Mouse (Mus musculus) E14TG2a.4 (cell line): ENCODE measurements around the gene Gm47995.

Source experiments
- H3K27me3 ChIP-seq: 2 replicates; pipeline ENCODE4 v1.6.1; 2014; ENCODE audit warnings: low read length, control low read depth; ENCODE audit not compliant: insufficient read depth
- H3K36me3 ChIP-seq: 2 replicates; pipeline ENCODE4 v1.6.1; 2014; ENCODE audit warnings: low read length, control low read depth; ENCODE audit not compliant: insufficient read depth
- H3K4me1 ChIP-seq: replicated peaks from 2 replicates; pipeline ENCODE4 v1.6.1; 2014; ENCODE audit warnings: low read depth, low read length, control low read depth
- H3K4me3 ChIP-seq: replicated peaks from 2 replicates; pipeline ENCODE4 v1.5.1; 2014; ENCODE audit warnings: mild to moderate bottlenecking, low read length
- H3K9me3 ChIP-seq: 2 replicates; pipeline ENCODE4 v1.6.1; 2014; ENCODE audit warnings: low read length, control low read depth
- CTCF ChIP-seq: conservative IDR thresholded peaks from 2 replicates; pipeline ENCODE4 v1.5.1; 2014; ENCODE audit warnings: low read length
- NANOG ChIP-seq: IDR thresholded peaks from 2 replicates; pipeline ENCODE4 v1.6.1; 2014; ENCODE audit warnings: borderline replicate concordance, low read length, mixed read lengths
- POU5F1 ChIP-seq: IDR thresholded peaks from 2 replicates; pipeline ENCODE4 v1.6.1; 2014; ENCODE audit warnings: low read length, borderline replicate concordance

Gm47995 gene

GRCm38 (mm10) chr1:151244013-151244412 lies 45.8 kb downstream of the Gm47995 start:
- peaks cover 16% of the 10 kb centered on the region for H3K4me1 ChIP-seq
- H3K27me3 ChIP-seq, result no peaks in the 10 kb centered on the region
- H3K36me3 ChIP-seq, result no peaks in the 10 kb centered on the region
- no peaks in the 10 kb centered on the region for H3K9me3 ChIP-seq
- no peak overlapping the region for H3K4me3 ChIP-seq
- no peak for TF ChIP-seq POU5F1
- no peak for TF ChIP-seq NANOG
- no peak for TF ChIP-seq CTCF

DNA sequence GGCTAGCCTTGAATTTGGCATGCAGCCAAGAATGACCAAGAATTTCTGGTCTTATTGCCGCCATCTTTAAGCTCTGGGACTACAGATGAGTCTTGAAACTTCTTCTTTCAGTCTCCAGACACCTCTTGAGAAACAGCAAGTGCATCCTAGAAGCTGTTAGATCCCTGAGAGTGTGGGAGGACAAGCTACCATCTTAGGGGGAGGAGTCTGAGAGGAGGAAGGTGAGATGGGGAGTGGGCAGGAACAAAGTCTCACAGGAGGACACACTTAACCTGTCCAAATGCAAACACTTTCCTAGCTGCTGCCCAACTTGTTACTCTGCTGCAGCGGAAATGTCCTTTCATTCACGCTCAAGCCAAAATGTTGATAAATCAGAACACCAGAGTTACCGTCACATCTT lies 46.5 kb downstream of the Gm47995 start:
- TF ChIP-seq CTCF (no peak), POU5F1 (no peak), NANOG (no peak)
- no peaks in the 10 kb centered on the region for H3K27me3 ChIP-seq
- H3K9me3 ChIP-seq, result no peaks in the 10 kb centered on the region
- peaks cover 16% of the 10 kb centered on the region for H3K4me1 ChIP-seq
- H3K36me3 ChIP-seq, result no peaks in the 10 kb centered on the region
- H3K4me3 ChIP-seq, result peak overlapping the region; percentile 32

DNA sequence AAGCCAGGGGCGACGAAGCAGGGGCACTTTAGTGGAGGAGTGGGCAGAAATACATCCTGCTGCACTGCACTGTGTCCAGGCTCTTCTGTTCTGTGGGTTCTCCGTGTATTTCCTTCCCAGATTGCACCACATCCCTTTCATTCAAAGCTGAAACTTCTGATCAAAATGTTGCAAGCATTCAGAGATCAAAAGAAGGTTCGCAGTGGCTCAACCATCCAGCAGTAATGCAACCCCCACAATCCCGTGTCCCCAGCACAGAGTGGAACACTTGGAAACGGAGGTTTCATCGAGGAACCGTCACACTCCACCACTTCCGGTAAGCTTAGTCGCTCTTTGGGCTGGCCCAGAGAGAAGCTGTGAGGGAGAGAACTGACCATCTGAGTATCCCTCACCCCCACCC lies 46.9 kb downstream of the Gm47995 start:
- Histone ChIP-seq H3K36me3 (no peaks in the 10 kb centered on the region), H3K4me1 (peaks cover 16% of the 10 kb centered on the region), H3K4me3 (peak overlapping the region; percentile 32), H3K27me3 (no peaks in the 10 kb centered on the region), H3K9me3 (no peaks in the 10 kb centered on the region)
- TF ChIP-seq CTCF (no peak), NANOG (no peak), POU5F1 (no peak)

- no peaks in the 10 kb centered on the region for H3K36me3 ChIP-seq
- TF ChIP-seq POU5F1 (no peak), NANOG (no peak), CTCF (no peak)
- H3K4me3 ChIP-seq, result no peak overlapping the region
- no peaks in the 10 kb centered on the region for H3K9me3 ChIP-seq
- peaks cover 22% of the 10 kb centered on the region for H3K4me1 ChIP-seq
- H3K27me3 ChIP-seq, result no peaks in the 10 kb centered on the region
Observed at GRCm38 (mm10) chr1:151245846-151246245, 47.6 kb downstream of the Gm47995 start.
